8 mouse cellular contexts compared by ENCODE assay signal in the genomic region with DNA sequence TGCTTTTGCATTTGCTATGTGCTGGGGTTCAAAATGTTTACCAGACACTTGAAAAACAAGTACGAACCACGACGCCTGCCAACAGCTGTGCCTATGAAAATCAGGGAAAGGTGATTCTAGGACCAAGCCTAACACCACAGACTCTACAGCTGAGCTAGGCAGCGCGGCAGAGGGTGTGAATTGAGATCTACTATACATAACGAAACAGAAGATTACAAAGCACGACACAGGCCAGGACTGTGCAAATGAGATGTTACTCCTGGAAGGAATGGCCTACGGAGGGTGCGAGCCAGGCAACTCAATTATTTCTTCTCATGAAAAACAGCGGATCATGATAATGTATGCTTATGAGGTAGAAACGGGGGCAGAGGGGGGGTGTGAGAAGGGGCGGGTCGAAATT. TPM values are rescaled to one million over a fixed set of nuclear protein-coding genes. Genes with fewer than 3 reads are reported as not detected.
DNase-seq lines count a peak whose midpoint lies in the region; ATAC-seq and TF ChIP-seq lines count a peak whose summit lies in the region.

No protein-coding gene starts in this region.

- H3K9ac ChIP-seq in intestine, embryonic 16.5 days (ENCODE audit: low read depth, low read length): peak overlapping the region; percentile 92

- H3K9me3 ChIP-seq in embryonic facial prominence, embryonic 10.5 days: no peaks in the 10 kb centered on the region
- H3K9me3 ChIP-seq in intestine, embryonic 16.5 days (ENCODE audit: control insufficient read depth, low read length): no peaks in the 10 kb centered on the region

- peaks cover 54% of the 10 kb centered on the region for H3K79me2 ChIP-seq in macrophage (ENCODE audit: inconsistent target)

- intact Hi-C loops in left cerebral cortex, adult 2 months (cut with DNase I): no loop called here
- intact Hi-C loops in left cerebral cortex, postnatal 4 days (cut with DNase I): no loop called here

- peaks cover 38% of the 10 kb centered on the region for H3K36me3 ChIP-seq in embryonic facial prominence, embryonic 10.5 days (replicated peaks)
- H3K36me3 ChIP-seq in intestine, embryonic 16.5 days (ENCODE audit: control insufficient read depth, insufficient read depth, low read length): no peaks in the 10 kb centered on the region
- H3K36me3 ChIP-seq in macrophage (ENCODE audit: inconsistent target): peaks cover 14% of the 10 kb centered on the region

- H3K27me3 ChIP-seq in embryonic facial prominence, embryonic 10.5 days (replicated peaks; ENCODE audit: low read depth, poor library complexity, severe bottlenecking): no peaks in the 10 kb centered on the region
- H3K27me3 ChIP-seq in intestine, embryonic 16.5 days (replicated peaks; ENCODE audit: control insufficient read depth, insufficient read depth, low read length): no peaks in the 10 kb centered on the region

- H3K4me2 ChIP-seq in intestine, embryonic 16.5 days (ENCODE audit: low read depth, low read length): peak overlapping the region; percentile 67

- 50% methylated on average over 13 of the region's 13 CpGs for WGBS in embryonic facial prominence, embryonic 10.5 days
- 23% methylated on average over 13 of the region's 13 CpGs for WGBS in intestine, embryonic 16.5 days
- 55% methylated on average over 11 of the region's 13 CpGs for WGBS in macrophage (ENCODE audit: missing documents)

- DNase-seq in left cerebral cortex, adult 2 months (ENCODE audit: extremely low spot score in 1 of 2, low spot score in 2 of 2): no peak
- DNase-seq in left cerebral cortex, postnatal 4 days: no peak
- DNase-seq in embryonic facial prominence, embryonic 10.5 days (ENCODE audit: low spot score): no peak
- no peak for DNase-seq in right cerebral cortex, postnatal 36 days (ENCODE audit: low spot score in 2 of 2)
- no peak for DNase-seq in Muller cell, postnatal 12 days (ENCODE audit: inconsistent ontology term)
- DNase-seq in ovary, postnatal 10 days (ENCODE audit: low spot score): no peak

- ATAC-seq in intestine, embryonic 16.5 days: no peak

- H3K27ac ChIP-seq in left cerebral cortex, adult 2 months: no peak overlapping the region
- H3K27ac ChIP-seq in embryonic facial prominence, embryonic 10.5 days (replicated peaks): 0 out of 2 replicates have a peak overlapping the region, but pooled peaks have one; percentile 52
- no peak overlapping the region for H3K27ac ChIP-seq in intestine, embryonic 16.5 days (ENCODE audit: low read length)
- H3K27ac ChIP-seq in macrophage: no peak overlapping the region

- TF ChIP-seq CTCF in left cerebral cortex, adult 2 months (IDR thresholded peaks at IDR 0.05): no peak

- H3K4me3 ChIP-seq in left cerebral cortex, adult 2 months: peak overlapping the region; percentile 79
- H3K4me3 ChIP-seq in embryonic facial prominence, embryonic 10.5 days: peak overlapping the region; percentile 92
- H3K4me3 ChIP-seq in intestine, embryonic 16.5 days (ENCODE audit: low read length): peak overlapping the region; percentile 86
- peak overlapping the region; percentile 68 for H3K4me3 ChIP-seq in macrophage (ENCODE audit: inconsistent target)

- peaks cover 49% of the 10 kb centered on the region for H3K4me1 ChIP-seq in embryonic facial prominence, embryonic 10.5 days
- H3K4me1 ChIP-seq in intestine, embryonic 16.5 days (ENCODE audit: control insufficient read depth, insufficient read depth, low read length): peaks cover 50% of the 10 kb centered on the region

RNA-seq across cellular contexts. Expression of gene Isca1, which starts 1.1 kb away (rescaled TPM):
- 100 to 1,000 TPM; 151 to 157 TPM for total RNA-seq in left cerebral cortex, adult 2 months (2021)
- total RNA-seq in left cerebral cortex, postnatal 4 days (2021): 10 to 100 TPM; 74.4 to 76.6 TPM
- 86.9 and 92.1 TPM in 2 replicates for polyA plus RNA-seq in embryonic facial prominence, embryonic 10.5 days (2016; fragmentation: Nextera tagmentation; extraction: Ambion mirVana)
- 131 and 133 TPM in 2 replicates for polyA plus RNA-seq in intestine, embryonic 16.5 days (2015; fragmentation: Nextera tagmentation; extraction: Ambion mirVana)
- 10 to 100 TPM; 10.7 to 73.4 (median 19.0) TPM for total RNA-seq in macrophage (2018; cell fraction: chromatin; rRNA removed)
- total RNA-seq in macrophage (2018; cell fraction: cytosol; rRNA removed): 10 to 100 TPM; 27.1 to 62.6 (median 40.4) TPM
- total RNA-seq in macrophage (2018; cell fraction: nucleus; rRNA removed): 10 to 100 TPM; 11.8 to 50.0 (median 18.7) TPM
- polyA plus RNA-seq in macrophage (2018): 41.7 to 54.6 TPM (median 44.4 TPM) in 3 replicates

RNA-seq across cellular contexts. Expression of gene Gm49354, which starts 13.5 kb away (rescaled TPM):
- not detected for total RNA-seq in left cerebral cortex, adult 2 months (2021)
- not detected for total RNA-seq in left cerebral cortex, postnatal 4 days (2021)
- not detected in 2 replicates for polyA plus RNA-seq in embryonic facial prominence, embryonic 10.5 days (2016; fragmentation: Nextera tagmentation; extraction: Ambion mirVana)
- polyA plus RNA-seq in intestine, embryonic 16.5 days (2015; fragmentation: Nextera tagmentation; extraction: Ambion mirVana): not detected in 2 replicates
- not detected for total RNA-seq in macrophage (2018; cell fraction: chromatin; rRNA removed)
- not detected for total RNA-seq in macrophage (2018; cell fraction: cytosol; rRNA removed)
- not detected for total RNA-seq in macrophage (2018; cell fraction: nucleus; rRNA removed)
- polyA plus RNA-seq in macrophage (2018): not detected in 3 replicates

RNA-seq across cellular contexts. Expression of gene 1700014D04Rik, which starts 22.0 kb away (rescaled TPM):
- 1 to 10 TPM; 1.8 to 2.5 TPM for total RNA-seq in left cerebral cortex, adult 2 months (2021)
- under 1 TPM; 0.18 to 0.42 TPM for total RNA-seq in left cerebral cortex, postnatal 4 days (2021)
- 0.11 and 0.21 TPM in 2 replicates for polyA plus RNA-seq in embryonic facial prominence, embryonic 10.5 days (2016; fragmentation: Nextera tagmentation; extraction: Ambion mirVana)
- polyA plus RNA-seq in intestine, embryonic 16.5 days (2015; fragmentation: Nextera tagmentation; extraction: Ambion mirVana): not detected in 2 replicates
- under 1 TPM in 1 of 26 experiments, not detected in 25; 0.18 TPM for total RNA-seq in macrophage (2018; cell fraction: chromatin; rRNA removed)
- total RNA-seq in macrophage (2018; cell fraction: cytosol; rRNA removed): not detected
- total RNA-seq in macrophage (2018; cell fraction: nucleus; rRNA removed): not detected
- polyA plus RNA-seq in macrophage (2018): not detected in 3 replicates

RNA-seq across cellular contexts. Expression of gene Spata31d1d, which starts 37.0 kb away (rescaled TPM):
- total RNA-seq in left cerebral cortex, adult 2 months (2021): not detected
- total RNA-seq in left cerebral cortex, postnatal 4 days (2021): under 1 TPM in 1 of 2 experiments, not detected in 1; 0.08 TPM
- polyA plus RNA-seq in embryonic facial prominence, embryonic 10.5 days (2016; fragmentation: Nextera tagmentation; extraction: Ambion mirVana): not detected in 2 replicates
- polyA plus RNA-seq in intestine, embryonic 16.5 days (2015; fragmentation: Nextera tagmentation; extraction: Ambion mirVana): not detected in 2 replicates
- total RNA-seq in macrophage (2018; cell fraction: chromatin; rRNA removed): not detected
- total RNA-seq in macrophage (2018; cell fraction: cytosol; rRNA removed): not detected
- total RNA-seq in macrophage (2018; cell fraction: nucleus; rRNA removed): not detected
- polyA plus RNA-seq in macrophage (2018): not detected in 3 replicates

RNA-seq across cellular contexts. Expression of gene Tut7, which starts 54.4 kb away (rescaled TPM):
- 10 to 100 TPM; 61.1 to 66.0 TPM for total RNA-seq in left cerebral cortex, adult 2 months (2021)
- 10 to 100 TPM; 66.2 to 70.8 TPM for total RNA-seq in left cerebral cortex, postnatal 4 days (2021)
- 40.7 and 41.3 TPM in 2 replicates for polyA plus RNA-seq in embryonic facial prominence, embryonic 10.5 days (2016; fragmentation: Nextera tagmentation; extraction: Ambion mirVana)
- polyA plus RNA-seq in intestine, embryonic 16.5 days (2015; fragmentation: Nextera tagmentation; extraction: Ambion mirVana): 36.1 and 38.7 TPM in 2 replicates
- 100 to 1,000 TPM; 313 to 674 (median 547) TPM for total RNA-seq in macrophage (2018; cell fraction: chromatin; rRNA removed)
- 100 to 1,000 TPM in 23 of 26 experiments, 10 to 100 TPM in 3; 96.3 to 151 (median 112) TPM for total RNA-seq in macrophage (2018; cell fraction: cytosol; rRNA removed)
- total RNA-seq in macrophage (2018; cell fraction: nucleus; rRNA removed): 100 to 1,000 TPM; 262 to 588 (median 342) TPM
- polyA plus RNA-seq in macrophage (2018): 81.0 to 150 TPM (median 103 TPM) in 3 replicates
